Comparison of ENCODE assay signal across 8 mouse cellular contexts in genomic region chr4:137664980-137665675, GRCm38 (mm10). TPM values are rescaled to one million over a fixed set of nuclear protein-coding genes. Genes with fewer than 3 reads are reported as not detected.
DNase-seq lines count a peak whose midpoint lies in the region; ATAC-seq and TF ChIP-seq lines count a peak whose summit lies in the region.

No protein-coding gene starts in this region.

- 3% methylated on average over 15 of the region's 15 CpGs for WGBS in hindbrain, postnatal 0 days
- 5% methylated on average over 15 of the region's 15 CpGs for WGBS in midbrain, postnatal 0 days

- peak; percentile 47 for ATAC-seq in hindbrain, postnatal 0 days
- ATAC-seq in midbrain, postnatal 0 days (ENCODE audit: low FRiP score) = peak; percentile 42

- H3K9ac ChIP-seq in hindbrain, postnatal 0 days (replicated peaks; ENCODE audit: low read length) = peak overlapping the region; percentile 86
- H3K9ac ChIP-seq in midbrain, postnatal 0 days (replicated peaks; ENCODE audit: low read length, poor library complexity, severe bottlenecking) = peak overlapping the region; percentile 89

- H3K27me3 ChIP-seq in C2C12 (ENCODE audit: control insufficient read depth, insufficient read depth, insufficient read length) = peaks cover 33% of the 10 kb centered on the region
- no peaks in the 10 kb centered on the region for H3K27me3 ChIP-seq in hindbrain, postnatal 0 days (ENCODE audit: insufficient read depth, low read length)
- H3K27me3 ChIP-seq in midbrain, postnatal 0 days (ENCODE audit: insufficient read depth, low read length) = no peaks in the 10 kb centered on the region

- H3K4me3 ChIP-seq in gastrocnemius, adult 2 months = peak overlapping the region; percentile 72
- peak overlapping the region; percentile 11 for H3K4me3 ChIP-seq in C2C12 (ENCODE audit: insufficient read depth, poor library complexity, severe bottlenecking)
- H3K4me3 ChIP-seq in hindbrain, postnatal 0 days (ENCODE audit: low read length) = peak overlapping the region; percentile 76
- peak overlapping the region; percentile 80 for H3K4me3 ChIP-seq in midbrain, postnatal 0 days (ENCODE audit: low read depth, low read length)

- H3K27ac ChIP-seq in gastrocnemius, adult 2 months = no peak overlapping the region
- peak overlapping the region; percentile 80 for H3K27ac ChIP-seq in hindbrain, postnatal 0 days
- peak overlapping the region; percentile 79 for H3K27ac ChIP-seq in midbrain, postnatal 0 days (ENCODE audit: low read depth, low read length)

- no peaks in the 10 kb centered on the region for H3K9me3 ChIP-seq in hindbrain, postnatal 0 days (ENCODE audit: low read length)
- no peaks in the 10 kb centered on the region for H3K9me3 ChIP-seq in midbrain, postnatal 0 days (ENCODE audit: low read length)

- H3ac ChIP-seq in C2C12 (ENCODE audit: control insufficient read depth, insufficient read length, low read depth) = peak overlapping the region; percentile 73

- no peak for DNase-seq in gastrocnemius, adult 2 months
- no peak for DNase-seq in gastrocnemius, postnatal 4 days (ENCODE audit: low spot score in 2 of 2)
- DNase-seq in cerebellum, postnatal 25 days = peak; percentile 70 to 86
- DNase-seq in hindbrain, postnatal 0 days (ENCODE audit: low spot score) = peak; percentile 46
- DNase-seq in midbrain, postnatal 0 days (ENCODE audit: low spot score) = peak; percentile 43
- no peak for DNase-seq in urinary bladder, postnatal 36 days (ENCODE audit: low spot score in 2 of 2)
- no peak for DNase-seq in frontal cortex, postnatal 14 days (ENCODE audit: low spot score in 2 of 2)

- no peaks in the 10 kb centered on the region for H3K36me3 ChIP-seq in C2C12 (ENCODE audit: control insufficient read depth, insufficient read depth)
- H3K36me3 ChIP-seq in hindbrain, postnatal 0 days (ENCODE audit: insufficient read depth, low read length) = no peaks in the 10 kb centered on the region
- H3K36me3 ChIP-seq in midbrain, postnatal 0 days (ENCODE audit: insufficient read depth, low read length) = no peaks in the 10 kb centered on the region

- intact Hi-C loops in gastrocnemius, adult 2 months (cut with DNase I) = no loop called here

- peaks cover 45% of the 10 kb centered on the region for H3K4me1 ChIP-seq in hindbrain, postnatal 0 days (ENCODE audit: insufficient read depth, low read length)
- peaks cover 31% of the 10 kb centered on the region for H3K4me1 ChIP-seq in midbrain, postnatal 0 days (ENCODE audit: insufficient read depth, low read length)

- TF ChIP-seq CTCF in gastrocnemius, adult 2 months (IDR thresholded peaks at IDR 0.05) = no peak
- TF ChIP-seq CTCF in C2C12 (IDR thresholded peaks at IDR 0.05; ENCODE audit: control insufficient read depth, insufficient read depth, insufficient read length) = no peak
- TF ChIP-seq CTCF in hindbrain, postnatal 0 days (IDR thresholded peaks at IDR 0.05; ENCODE audit: low read depth) = no peak
- no peak for TF ChIP-seq CTCF in midbrain, postnatal 0 days (IDR thresholded peaks at IDR 0.05)

- H3K4me2 ChIP-seq in hindbrain, postnatal 0 days (ENCODE audit: low read depth, low read length) = peak overlapping the region; percentile 75
- peak overlapping the region; percentile 76 for H3K4me2 ChIP-seq in midbrain, postnatal 0 days (ENCODE audit: low read depth, low read length, poor library complexity, severe bottlenecking)

- H3K79me3 ChIP-seq in C2C12 (ENCODE audit: low read depth) = no peaks in the 10 kb centered on the region

- H3K79me2 ChIP-seq in C2C12 (ENCODE audit: control insufficient read depth, insufficient read depth) = no peaks in the 10 kb centered on the region

TF ChIP-seq in C2C12, 6 proteins besides CTCF, POLR2A, EP300 and RAD21:
- TF ChIP-seq MYOD1 (IDR thresholded peaks at IDR 0.05; ENCODE audit: control insufficient read depth, insufficient read length, low read depth) (no peak), MYOG (IDR thresholded peaks at IDR 0.05; ENCODE audit: control insufficient read depth, extremely low read depth, insufficient read length) (no peak), FOSL1 (IDR thresholded peaks at IDR 0.05; ENCODE audit: insufficient read depth, low read length, poor library complexity, severe bottlenecking) (no peak), USF1 (IDR thresholded peaks at IDR 0.05; ENCODE audit: low read depth) (no peak), CEBPB (IDR thresholded peaks at IDR 0.05; ENCODE audit: low read depth) (no peak), MAX (IDR thresholded peaks at IDR 0.05) (no peak)

RNA-seq across cellular contexts. Expression of gene Rap1gap, which starts 0.6 kb away (rescaled TPM):
- 1 to 10 TPM; 4.4 to 8.6 TPM for total RNA-seq in gastrocnemius, adult 2 months (2021)
- total RNA-seq in gastrocnemius, postnatal 4 days (2021) = 1 to 10 TPM; 6.6 to 7.4 TPM
- 1.3 TPM for polyA plus RNA-seq in C2C12 (2012; fragmentation: generic; extraction: Trizol)
- 277 and 282 TPM in 2 replicates for total RNA-seq in hindbrain, postnatal 0 days (2014; rRNA removed)
- polyA plus RNA-seq in hindbrain, postnatal 0 days (2015; fragmentation: Nextera tagmentation; extraction: Ambion mirVana) = 105 and 110 TPM in 2 replicates
- total RNA-seq in midbrain, postnatal 0 days (2014; rRNA removed) = 232 and 270 TPM in 2 replicates
- polyA plus RNA-seq in midbrain, postnatal 0 days (2015; fragmentation: Nextera tagmentation; extraction: Ambion mirVana) = 115 and 123 TPM in 2 replicates

Comparison
In these comparisons a context has a peak if more than half of its experiments do, and no peak if none do; other contexts are left out.
1. DNase-seq: peak in cerebellum, postnatal 25 days (2 of 2), hindbrain, postnatal 0 days (single experiment) and midbrain, postnatal 0 days (single experiment); none in gastrocnemius, adult 2 months (single experiment), gastrocnemius, postnatal 4 days (0 of 2), urinary bladder, postnatal 36 days (0 of 2) and frontal cortex, postnatal 14 days (0 of 2).
2. H3K4me3 ChIP-seq: peak in every context shown above with its lines; median percentile 80 in midbrain, postnatal 0 days; 76 in hindbrain, postnatal 0 days; 72 in gastrocnemius, adult 2 months; 11 in C2C12.
3. RNA of gene Rap1gap, which starts 0.6 kb away (total RNA-seq): 277 to 282 TPM in hindbrain, postnatal 0 days and 232 to 270 TPM in midbrain, postnatal 0 days; 4.4 to 8.6 TPM in gastrocnemius, adult 2 months and 6.6 to 7.4 TPM in gastrocnemius, postnatal 4 days; every median in the first group is over 10 times any median in the second.